Mouse (Mus musculus): ENCODE results near the gene Dnah3. TPM values are rescaled to one million over a fixed set of nuclear protein-coding genes. Genes with fewer than 3 reads are reported as not detected.

Gene Dnah3
- total and polyA plus RNA-seq, 3 experiments: 0.22 TPM; not detected in 2

DNA sequence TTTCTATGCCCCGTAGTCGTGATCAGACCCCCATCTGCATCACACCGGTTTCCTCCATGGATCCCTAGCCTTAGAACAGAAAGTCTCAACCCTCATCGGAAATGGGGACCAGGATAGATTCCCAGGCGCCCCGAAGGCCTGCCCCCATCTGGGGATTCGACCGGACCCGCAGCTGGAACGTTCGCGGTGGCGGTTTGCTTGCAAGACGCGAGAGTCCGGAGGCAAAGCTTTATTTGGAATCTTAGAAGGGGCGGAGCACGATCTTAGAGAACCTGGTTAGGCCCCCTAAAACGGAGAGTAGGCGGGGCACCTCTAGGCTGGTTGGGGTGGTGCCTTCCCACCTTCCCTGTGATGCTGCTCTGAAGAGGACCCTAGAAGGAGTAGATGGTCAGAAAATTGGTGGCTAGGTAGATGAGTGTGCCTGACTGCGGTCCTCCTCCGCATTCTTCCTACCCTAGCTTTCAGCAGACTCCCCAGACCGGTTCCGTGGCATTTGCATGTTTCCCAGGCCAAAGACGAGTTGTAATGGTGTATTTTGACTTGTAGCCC lies 8.0 kb upstream of the Dnah3 start:
- no peaks in the 10 kb centered on the region for H3K36me3 ChIP-seq (replicated peaks)
- peaks cover 3% of the 10 kb centered on the region; the same call in 1 of the 2 replicates for H3K27me3 ChIP-seq (ENCODE audit: insufficient read depth, low read length)
- H3K9me3 ChIP-seq (replicated peaks): no peaks in the 10 kb centered on the region
- H3K4me1 ChIP-seq (ENCODE audit: insufficient read depth, low read depth, low read length): peaks cover 3% of the 10 kb centered on the region
- DNase-seq (ENCODE audit: low spot score) (no peak), ATAC-seq (ENCODE audit: extremely low read depth, insufficient number of reproducible peaks, low FRiP score, poor library complexity, severe bottlenecking) (no peak)
- no peak overlapping the region for H3K4me3 ChIP-seq (ENCODE audit: low read depth, low read length)
- TF ChIP-seq TAL1 (conservative IDR thresholded peaks at IDR 0.05; ENCODE audit: low read depth, low read length): no peak

GRCm38 (mm10) chr7:120102164-120102972 lies 7.3 kb upstream of the Dnah3 start, which contains the start of gene Tmem159:
Gene Tmem159, plus strand, starts transcription at chr7:120102353.
- Histone ChIP-seq H3K27me3 (ENCODE audit: insufficient read depth, low read length) (peaks cover 3% of the 10 kb centered on the region; the same call in 1 of the 2 replicates), H3K4me3 (ENCODE audit: low read depth, low read length) (no peak within 1 kb of the TSS), H3K4me1 (ENCODE audit: insufficient read depth, low read depth, low read length) (peaks cover 3% of the 10 kb centered on the region), H3K9me3 (replicated peaks) (no peaks in the 10 kb centered on the region), H3K36me3 (replicated peaks) (no peaks in the 10 kb centered on the region)
- no peak for DNase-seq (ENCODE audit: low spot score)
- no peak for TF ChIP-seq GATA2 (IDR thresholded peaks at IDR 0.05; ENCODE audit: borderline replicate concordance, low read depth, low read length)
- TF ChIP-seq GATA1 (IDR thresholded peaks at IDR 0.05; ENCODE audit: borderline replicate concordance, low read length): no peak
- TF ChIP-seq TAL1 (conservative IDR thresholded peaks at IDR 0.05; ENCODE audit: low read depth, low read length): no peak
- TF ChIP-seq CTCF (IDR thresholded peaks at IDR 0.05; ENCODE audit: low read depth, low read length): no peak
- no peak for TF ChIP-seq POLR2AphosphoS5 (IDR thresholded peaks at IDR 0.05; ENCODE audit: insufficient replicate concordance, low read depth, low read length)
- no peak for ATAC-seq (ENCODE audit: extremely low read depth, insufficient number of reproducible peaks, low FRiP score, poor library complexity, severe bottlenecking)

GRCm38 (mm10) chr7:120098403-120098802 lies 3.3 kb upstream of the Dnah3 start:
- Histone ChIP-seq H3K4me1 (ENCODE audit: insufficient read depth, low read depth, low read length) (peaks cover 3% of the 10 kb centered on the region), H3K9me3 (replicated peaks) (no peaks in the 10 kb centered on the region), H3K4me3 (ENCODE audit: low read depth, low read length) (no peak overlapping the region), H3K27me3 (ENCODE audit: insufficient read depth, low read length) (peaks cover 3% of the 10 kb centered on the region; the same call in 1 of the 2 replicates), H3K36me3 (replicated peaks) (no peaks in the 10 kb centered on the region)
- DNase-seq (ENCODE audit: low spot score) (no peak), ATAC-seq (ENCODE audit: extremely low read depth, insufficient number of reproducible peaks, low FRiP score, poor library complexity, severe bottlenecking) (no peak)
- TF ChIP-seq GATA1 (IDR thresholded peaks at IDR 0.05; ENCODE audit: borderline replicate concordance, low read length): no peak
- TF ChIP-seq CTCF (IDR thresholded peaks at IDR 0.05; ENCODE audit: low read depth, low read length): peak; percentile 49

- no peak for TF ChIP-seq GATA1 (IDR thresholded peaks at IDR 0.05; ENCODE audit: borderline replicate concordance, low read length)
- TF ChIP-seq CTCF (IDR thresholded peaks at IDR 0.05; ENCODE audit: low read depth, low read length): no peak
- no peak for TF ChIP-seq POLR2AphosphoS5 (IDR thresholded peaks at IDR 0.05; ENCODE audit: insufficient replicate concordance, low read depth, low read length)
- no peak for TF ChIP-seq TAL1 (conservative IDR thresholded peaks at IDR 0.05; ENCODE audit: low read depth, low read length)
- no peak for TF ChIP-seq GATA2 (IDR thresholded peaks at IDR 0.05; ENCODE audit: borderline replicate concordance, low read depth, low read length)
- Histone ChIP-seq H3K27me3 (ENCODE audit: insufficient read depth, low read length) (peaks cover 3% of the 10 kb centered on the region; the same call in 1 of the 2 replicates), H3K4me1 (ENCODE audit: insufficient read depth, low read depth, low read length) (peaks cover 3% of the 10 kb centered on the region), H3K36me3 (replicated peaks) (no peaks in the 10 kb centered on the region), H3K9me3 (replicated peaks) (no peaks in the 10 kb centered on the region), H3K4me3 (ENCODE audit: low read depth, low read length) (no peak overlapping the region)
- DNase-seq (ENCODE audit: low spot score) (no peak), ATAC-seq (ENCODE audit: extremely low read depth, insufficient number of reproducible peaks, low FRiP score, poor library complexity, severe bottlenecking) (no peak)
These were observed 2.8 kb upstream of the Dnah3 start for GRCm38 (mm10) chr7:120097845-120098244.

DNA sequence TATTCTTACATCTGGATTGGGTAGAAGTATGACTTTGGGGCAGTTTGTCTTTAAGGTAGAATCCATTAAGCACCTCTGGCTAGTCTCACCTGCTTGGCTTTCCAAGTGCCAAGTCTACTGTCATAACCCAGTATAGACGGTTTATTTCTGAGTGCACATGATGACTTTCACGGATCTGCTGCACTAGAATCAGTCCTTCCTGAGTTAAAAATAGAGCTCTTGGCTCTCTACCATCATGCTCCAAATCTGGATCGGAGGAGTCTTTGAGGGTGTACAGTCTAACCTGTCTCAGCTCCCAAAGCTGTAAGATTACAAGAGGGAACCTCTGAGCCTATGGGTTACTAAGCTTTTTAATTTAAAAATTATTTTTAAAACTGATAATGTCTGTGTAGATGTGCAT lies 864 bp downstream of the Dnah3 start:
- Histone ChIP-seq H3K9me3 (replicated peaks) (no peaks in the 10 kb centered on the region), H3K36me3 (replicated peaks) (no peaks in the 10 kb centered on the region), H3K27me3 (ENCODE audit: insufficient read depth, low read length) (peaks cover 3% of the 10 kb centered on the region; the same call in 1 of the 2 replicates), H3K4me3 (ENCODE audit: low read depth, low read length) (no peak overlapping the region), H3K4me1 (ENCODE audit: insufficient read depth, low read depth, low read length) (no peaks in the 10 kb centered on the region)
- TF ChIP-seq GATA2 (IDR thresholded peaks at IDR 0.05; ENCODE audit: borderline replicate concordance, low read depth, low read length): no peak
- no peak for TF ChIP-seq POLR2AphosphoS5 (IDR thresholded peaks at IDR 0.05; ENCODE audit: insufficient replicate concordance, low read depth, low read length)
- TF ChIP-seq GATA1 (IDR thresholded peaks at IDR 0.05; ENCODE audit: borderline replicate concordance, low read length): no peak
- TF ChIP-seq CTCF (IDR thresholded peaks at IDR 0.05; ENCODE audit: low read depth, low read length): no peak
- no peak for TF ChIP-seq TAL1 (conservative IDR thresholded peaks at IDR 0.05; ENCODE audit: low read depth, low read length)
- ATAC-seq (ENCODE audit: extremely low read depth, insufficient number of reproducible peaks, low FRiP score, poor library complexity, severe bottlenecking) (no peak), DNase-seq (ENCODE audit: low spot score) (no peak)

GRCm38 (mm10) chr7:120093033-120093432 lies 2.0 kb downstream of the Dnah3 start:
- no peaks in the 10 kb centered on the region for H3K4me1 ChIP-seq (ENCODE audit: insufficient read depth, low read depth, low read length)
- no peaks in the 10 kb centered on the region for H3K36me3 ChIP-seq (replicated peaks)
- DNase-seq (ENCODE audit: low spot score) (no peak), ATAC-seq (ENCODE audit: extremely low read depth, insufficient number of reproducible peaks, low FRiP score, poor library complexity, severe bottlenecking) (no peak)
- peaks cover 3% of the 10 kb centered on the region; the same call in 1 of the 2 replicates for H3K27me3 ChIP-seq (ENCODE audit: insufficient read depth, low read length)
- TF ChIP-seq GATA2 (IDR thresholded peaks at IDR 0.05; ENCODE audit: borderline replicate concordance, low read depth, low read length) (no peak), CTCF (IDR thresholded peaks at IDR 0.05; ENCODE audit: low read depth, low read length) (no peak), GATA1 (IDR thresholded peaks at IDR 0.05; ENCODE audit: borderline replicate concordance, low read length) (no peak), TAL1 (conservative IDR thresholded peaks at IDR 0.05; ENCODE audit: low read depth, low read length) (no peak), POLR2AphosphoS5 (IDR thresholded peaks at IDR 0.05; ENCODE audit: insufficient replicate concordance, low read depth, low read length) (no peak)
- H3K4me3 ChIP-seq (ENCODE audit: low read depth, low read length): no peak overlapping the region
- no peaks in the 10 kb centered on the region for H3K9me3 ChIP-seq (replicated peaks)

Data from G1E (cell line).